Mouse (Mus musculus) CH12F3 (cell line): ENCODE data around the gene Capn1.

ENCODE experiments used
- in situ Hi-C: fragments of 300-500 bp; cut with MboI; formaldehyde crosslinking; loops from 2 replicates; pipeline ENCODE4 v1.14.3; 2020; ENCODE audit warnings: low sequenced_read_pairs

The Capn1 gene

GRCm38 (mm10) chr19:5955704-5956670 lies 59.7 kb downstream of the Capn1 start:
- in situ Hi-C loops = loop anchor here (5.0 kb wide), 1 partner anchor 34 kb away; the partner anchor contains the start of gene Cdc42ep2

- in situ Hi-C loops = loop anchor here (5.0 kb wide), 1 partner anchor 33 kb away; the partner anchor contains the start of gene Cdc42ep2
Observed at GRCm38 (mm10) chr19:5954936-5955335, 60.8 kb downstream of the Capn1 start.

- in situ Hi-C loops = no loop called here
Observed at GRCm38 (mm10) chr19:5954031-5954710, 61.5 kb downstream of the Capn1 start.

DNA sequence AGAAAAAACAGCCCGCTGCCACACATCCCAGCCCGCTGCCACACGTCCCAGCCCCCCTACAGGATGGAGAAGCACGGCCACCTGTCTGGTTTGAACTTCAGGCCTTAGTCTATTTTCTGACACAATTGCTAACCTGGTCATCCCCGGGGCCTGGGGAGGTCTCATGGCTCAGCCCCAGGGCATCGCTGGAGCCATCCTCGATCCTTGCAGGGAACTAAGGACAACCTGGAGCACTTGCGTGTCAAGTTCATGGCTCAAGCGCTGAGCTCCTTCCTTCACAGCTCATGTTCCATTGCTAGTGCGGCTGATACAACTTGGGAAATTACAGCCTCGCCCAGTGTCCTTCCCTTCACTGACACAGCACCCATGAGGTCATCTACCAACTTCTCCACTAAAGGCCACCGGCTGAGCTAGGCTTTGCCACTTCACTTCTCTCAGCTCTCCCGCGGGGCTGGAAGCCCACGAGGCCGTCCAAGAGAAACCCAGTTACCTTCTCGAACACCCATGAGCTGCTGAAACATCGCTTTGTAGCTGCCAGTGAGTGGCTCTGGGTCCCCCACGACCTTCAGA lies 62.4 kb downstream of the Capn1 start:
- in situ Hi-C loops = no loop called here

DNA sequence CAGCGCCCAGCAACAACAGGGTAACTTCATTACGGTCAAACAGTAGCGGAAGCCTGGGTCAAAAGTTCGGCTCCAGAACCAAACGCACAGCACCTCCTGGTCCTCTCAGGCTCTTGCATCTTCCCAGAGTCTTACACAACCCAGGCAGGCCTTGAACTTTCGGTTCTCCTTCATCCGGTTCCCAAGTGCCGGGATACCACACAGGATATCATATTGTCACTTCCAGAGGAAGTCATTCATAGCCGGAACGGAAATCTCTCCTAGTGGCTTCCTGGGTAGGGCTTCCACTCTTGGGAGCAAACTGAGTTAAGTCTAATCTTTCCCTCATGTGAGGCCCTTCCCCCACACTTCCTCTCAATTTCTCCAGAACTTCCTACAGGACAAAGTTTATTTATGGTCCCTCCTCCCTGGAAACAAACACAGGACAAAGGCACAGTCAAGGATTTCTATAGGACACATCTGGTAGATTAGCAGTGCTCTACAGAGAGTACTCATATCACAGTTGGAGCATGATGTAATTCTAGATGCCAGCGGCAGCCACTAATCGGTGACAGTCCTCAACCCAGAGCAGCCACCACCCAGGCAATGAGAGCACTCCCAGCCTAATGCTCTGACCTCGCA lies 63.5 kb downstream of the Capn1 start:
- in situ Hi-C loops = no loop called here

- in situ Hi-C loops = no loop called here
Observed at GRCm38 (mm10) chr19:5951631-5952030, 64.1 kb downstream of the Capn1 start.

DNA sequence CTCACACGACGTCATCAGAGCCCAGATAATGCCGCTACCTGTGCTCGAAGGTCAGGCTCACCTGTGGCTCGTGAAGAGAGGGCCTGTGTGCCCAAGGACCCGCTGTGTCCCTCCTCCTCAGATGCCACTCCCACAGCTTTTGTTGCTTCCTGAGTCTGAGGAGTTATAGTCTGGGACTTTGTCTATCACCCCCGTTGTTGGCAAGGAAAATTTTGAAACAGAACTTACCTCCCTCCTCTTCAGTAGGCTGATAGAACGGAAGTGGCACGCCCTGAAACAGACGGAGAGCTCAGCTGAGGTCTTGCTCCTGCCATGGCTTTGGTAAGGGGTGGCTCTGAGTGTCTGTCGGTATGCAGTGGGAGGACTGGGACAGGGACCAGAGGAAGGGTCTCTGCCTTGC lies 65.5 kb downstream of the Capn1 start:
- in situ Hi-C loops = no loop called here

- in situ Hi-C loops = no loop called here
Observed at GRCm38 (mm10) chr19:5945891-5946290, 69.8 kb downstream of the Capn1 start.

DNA sequence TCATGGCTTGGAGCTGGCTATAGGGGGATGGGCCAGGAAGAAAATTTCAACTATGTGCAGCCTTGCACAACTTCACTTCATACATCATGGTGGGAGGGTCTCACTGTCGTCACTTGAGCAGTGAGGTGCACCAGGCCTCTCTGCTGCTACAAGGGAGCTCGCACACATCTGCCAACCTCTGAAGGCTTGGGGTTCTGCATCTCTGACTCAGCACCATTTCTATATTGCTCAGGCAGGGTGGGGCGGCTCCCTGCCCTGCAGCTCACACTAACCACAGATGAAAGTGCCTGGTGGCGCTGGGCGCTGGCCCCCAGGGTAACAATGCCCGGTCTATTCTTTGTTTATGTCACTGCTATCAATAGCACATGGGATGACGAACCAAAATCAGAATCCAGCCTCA lies 70.7 kb downstream of the Capn1 start:
- in situ Hi-C loops = no loop called here

- in situ Hi-C loops = no loop called here
Observed at GRCm38 (mm10) chr19:5944145-5944544, 71.6 kb downstream of the Capn1 start.

GRCm38 (mm10) chr19:5943404-5943803 lies 72.3 kb downstream of the Capn1 start:
- in situ Hi-C loops = no loop called here

GRCm38 (mm10) chr19:5942581-5942980 lies 73.1 kb downstream of the Capn1 start:
- in situ Hi-C loops = no loop called here

- in situ Hi-C loops = no loop called here
Observed at GRCm38 (mm10) chr19:5940656-5941055, 75.0 kb downstream of the Capn1 start.

GRCm38 (mm10) chr19:5940173-5940572 lies 75.5 kb downstream of the Capn1 start:
- in situ Hi-C loops = no loop called here

- in situ Hi-C loops = no loop called here
Observed at GRCm38 (mm10) chr19:5939715-5940114, 76.0 kb downstream of the Capn1 start.
